Mouse (Mus musculus): ENCODE measurements at regions not wholly inside any gene's neighbourhood (a gene's known extent, or its start where the extent isn't known, plus 50 kb on each side); places are given as distances from the start of the nearest gene placed in this dataset.

GRCm38 (mm10) chr8:89358411-89358810 lies 314.4 kb upstream of the Sall1 start:
- Histone ChIP-seq H3K36me3 (ENCODE audit: control insufficient read depth, insufficient read depth, low read length) (no peaks in the 10 kb centered on the region), H3K27ac (replicated peaks; ENCODE audit: low read depth, low read length) (no peak overlapping the region), H3K9ac (ENCODE audit: low read length) (no peak overlapping the region), H3K27me3 (ENCODE audit: control insufficient read depth, insufficient read depth, low read length) (no peaks in the 10 kb centered on the region), H3K4me3 (ENCODE audit: low read depth, low read length) (no peak overlapping the region), H3K4me2 (ENCODE audit: low read depth, severe bottlenecking) (no peak overlapping the region), H3K9me3 (ENCODE audit: control insufficient read depth, low read length) (no peaks in the 10 kb centered on the region), H3K4me1 (ENCODE audit: control insufficient read depth, insufficient read depth, low read length) (no peaks in the 10 kb centered on the region)
- ATAC-seq (ENCODE audit: insufficient number of reproducible peaks, low FRiP score, low TSS enrichment, low read depth) (no peak), DNase-seq (ENCODE audit: low spot score) (no peak)
- WGBS = 84% methylated on average over 4 of the region's 4 CpGs

GRCm38 (mm10) chr8:89345547-89345946 lies 301.6 kb upstream of the Sall1 start:
- Histone ChIP-seq H3K27me3 (ENCODE audit: control insufficient read depth, insufficient read depth, low read length) (no peaks in the 10 kb centered on the region), H3K4me2 (ENCODE audit: low read depth, severe bottlenecking) (no peak overlapping the region), H3K27ac (replicated peaks; ENCODE audit: low read depth, low read length) (no peak overlapping the region), H3K9ac (ENCODE audit: low read length) (no peak overlapping the region), H3K4me3 (ENCODE audit: low read depth, low read length) (no peak overlapping the region), H3K9me3 (ENCODE audit: control insufficient read depth, low read length) (no peaks in the 10 kb centered on the region), H3K36me3 (ENCODE audit: control insufficient read depth, insufficient read depth, low read length) (no peaks in the 10 kb centered on the region), H3K4me1 (ENCODE audit: control insufficient read depth, insufficient read depth, low read length) (no peaks in the 10 kb centered on the region)
- WGBS = 87% methylated on average over 3 of the region's 3 CpGs
- ATAC-seq (ENCODE audit: insufficient number of reproducible peaks, low FRiP score, low TSS enrichment, low read depth) (no peak), DNase-seq (ENCODE audit: low spot score) (no peak)

- DNase-seq (ENCODE audit: low spot score) (no peak), ATAC-seq (ENCODE audit: insufficient number of reproducible peaks, low FRiP score, low TSS enrichment, low read depth) (no peak)
- WGBS = 87% methylated on average over 5 of the region's 5 CpGs
- no peaks in the 10 kb centered on the region for H3K27me3 ChIP-seq (ENCODE audit: control insufficient read depth, insufficient read depth, low read length)
- no peak overlapping the region for H3K4me3 ChIP-seq (ENCODE audit: low read depth, low read length)
- H3K9ac ChIP-seq (ENCODE audit: low read length) = no peak overlapping the region
- H3K27ac ChIP-seq (replicated peaks; ENCODE audit: low read depth, low read length) = no peak overlapping the region
- no peaks in the 10 kb centered on the region for H3K4me1 ChIP-seq (ENCODE audit: control insufficient read depth, insufficient read depth, low read length)
- no peaks in the 10 kb centered on the region for H3K36me3 ChIP-seq (ENCODE audit: control insufficient read depth, insufficient read depth, low read length)
- H3K4me2 ChIP-seq (ENCODE audit: low read depth, severe bottlenecking) = no peak overlapping the region
- no peaks in the 10 kb centered on the region for H3K9me3 ChIP-seq (ENCODE audit: control insufficient read depth, low read length)
These were observed 297.7 kb upstream of the Sall1 start for GRCm38 (mm10) chr8:89341686-89342085.

- no peaks in the 10 kb centered on the region for H3K9me3 ChIP-seq (ENCODE audit: control insufficient read depth, low read length)
- ATAC-seq (ENCODE audit: insufficient number of reproducible peaks, low FRiP score, low TSS enrichment, low read depth) = no peak
- no peaks in the 10 kb centered on the region for H3K36me3 ChIP-seq (ENCODE audit: control insufficient read depth, insufficient read depth, low read length)
- no peak overlapping the region for H3K4me3 ChIP-seq (ENCODE audit: low read depth, low read length)
- no peaks in the 10 kb centered on the region for H3K4me1 ChIP-seq (ENCODE audit: control insufficient read depth, insufficient read depth, low read length)
- H3K9ac ChIP-seq (ENCODE audit: low read length) = no peak overlapping the region
- 75% methylated on average over 2 of the region's 2 CpGs for WGBS
- H3K27me3 ChIP-seq (ENCODE audit: control insufficient read depth, insufficient read depth, low read length) = no peaks in the 10 kb centered on the region
- H3K4me2 ChIP-seq (ENCODE audit: low read depth, severe bottlenecking) = no peak overlapping the region
- DNase-seq (ENCODE audit: low spot score) = no peak
- no peak overlapping the region for H3K27ac ChIP-seq (replicated peaks; ENCODE audit: low read depth, low read length)
These were observed 291.5 kb upstream of the Sall1 start for GRCm38 (mm10) chr8:89335416-89335815.

- no peak overlapping the region for H3K4me2 ChIP-seq (ENCODE audit: low read depth, severe bottlenecking)
- DNase-seq (ENCODE audit: low spot score) (no peak), ATAC-seq (ENCODE audit: insufficient number of reproducible peaks, low FRiP score, low TSS enrichment, low read depth) (no peak)
- H3K9me3 ChIP-seq (ENCODE audit: control insufficient read depth, low read length) = no peaks in the 10 kb centered on the region
- no peaks in the 10 kb centered on the region for H3K4me1 ChIP-seq (ENCODE audit: control insufficient read depth, insufficient read depth, low read length)
- 60% methylated on average over 2 of the region's 2 CpGs for WGBS
- no peaks in the 10 kb centered on the region for H3K36me3 ChIP-seq (ENCODE audit: control insufficient read depth, insufficient read depth, low read length)
- H3K27ac ChIP-seq (replicated peaks; ENCODE audit: low read depth, low read length) = no peak overlapping the region
- H3K4me3 ChIP-seq (ENCODE audit: low read depth, low read length) = no peak overlapping the region
- H3K9ac ChIP-seq (ENCODE audit: low read length) = no peak overlapping the region
- H3K27me3 ChIP-seq (ENCODE audit: control insufficient read depth, insufficient read depth, low read length) = no peaks in the 10 kb centered on the region
These were observed 281.9 kb upstream of the Sall1 start for GRCm38 (mm10) chr8:89325751-89326351.

GRCm38 (mm10) chr8:89325248-89325645 lies 281.3 kb upstream of the Sall1 start:
- no peak for DNase-seq (ENCODE audit: low spot score)
- Histone ChIP-seq H3K9ac (ENCODE audit: low read length) (no peak overlapping the region), H3K4me3 (ENCODE audit: low read depth, low read length) (no peak overlapping the region), H3K4me2 (ENCODE audit: low read depth, severe bottlenecking) (no peak overlapping the region), H3K27ac (replicated peaks; ENCODE audit: low read depth, low read length) (no peak overlapping the region), H3K36me3 (ENCODE audit: control insufficient read depth, insufficient read depth, low read length) (no peaks in the 10 kb centered on the region), H3K27me3 (ENCODE audit: control insufficient read depth, insufficient read depth, low read length) (no peaks in the 10 kb centered on the region), H3K4me1 (ENCODE audit: control insufficient read depth, insufficient read depth, low read length) (no peaks in the 10 kb centered on the region), H3K9me3 (ENCODE audit: control insufficient read depth, low read length) (no peaks in the 10 kb centered on the region)
- no peak for ATAC-seq (ENCODE audit: insufficient number of reproducible peaks, low FRiP score, low TSS enrichment, low read depth)
- 91% methylated on average over 5 of the region's 5 CpGs for WGBS

GRCm38 (mm10) chr8:89324462-89325247 lies 280.7 kb upstream of the Sall1 start:
- no peak for DNase-seq (ENCODE audit: low spot score)
- H3K9ac ChIP-seq (ENCODE audit: low read length) = no peak overlapping the region
- H3K9me3 ChIP-seq (ENCODE audit: control insufficient read depth, low read length) = no peaks in the 10 kb centered on the region
- H3K27me3 ChIP-seq (ENCODE audit: control insufficient read depth, insufficient read depth, low read length) = no peaks in the 10 kb centered on the region
- H3K27ac ChIP-seq (replicated peaks; ENCODE audit: low read depth, low read length) = no peak overlapping the region
- 88% methylated on average over 12 of the region's 12 CpGs for WGBS
- no peak for ATAC-seq (ENCODE audit: insufficient number of reproducible peaks, low FRiP score, low TSS enrichment, low read depth)
- no peaks in the 10 kb centered on the region for H3K4me1 ChIP-seq (ENCODE audit: control insufficient read depth, insufficient read depth, low read length)
- no peak overlapping the region for H3K4me2 ChIP-seq (ENCODE audit: low read depth, severe bottlenecking)
- no peaks in the 10 kb centered on the region for H3K36me3 ChIP-seq (ENCODE audit: control insufficient read depth, insufficient read depth, low read length)
- H3K4me3 ChIP-seq (ENCODE audit: low read depth, low read length) = no peak overlapping the region

GRCm38 (mm10) chr8:89317514-89318289 lies 273.7 kb upstream of the Sall1 start:
- Histone ChIP-seq H3K4me2 (ENCODE audit: low read depth, severe bottlenecking) (peak overlapping the region; percentile 17; the same call in 1 of the 2 replicates), H3K4me1 (ENCODE audit: control insufficient read depth, insufficient read depth, low read length) (peaks cover 6% of the 10 kb centered on the region; the same call in 1 of the 2 replicates), H3K27ac (replicated peaks; ENCODE audit: low read depth, low read length) (no peak overlapping the region), H3K9me3 (ENCODE audit: control insufficient read depth, low read length) (no peaks in the 10 kb centered on the region), H3K36me3 (ENCODE audit: control insufficient read depth, insufficient read depth, low read length) (no peaks in the 10 kb centered on the region), H3K27me3 (ENCODE audit: control insufficient read depth, insufficient read depth, low read length) (no peaks in the 10 kb centered on the region), H3K4me3 (ENCODE audit: low read depth, low read length) (no peak overlapping the region), H3K9ac (ENCODE audit: low read length) (no peak overlapping the region)
- 45% methylated on average over 18 of the region's 18 CpGs for WGBS
- no peak for DNase-seq (ENCODE audit: low spot score)
- ATAC-seq (ENCODE audit: insufficient number of reproducible peaks, low FRiP score, low TSS enrichment, low read depth) = no peak
